Mouse (Mus musculus) olfactory bulb, adult 2 months (tissue): ENCODE data around the gene Ank3. TPM values are rescaled to one million over a fixed set of nuclear protein-coding genes. Genes with fewer than 3 reads are reported as not detected.

ENCODE experiments used
- H3K27ac ChIP-seq: fragments of 200-500 bp; 2 replicates; pipeline ENCODE4 v1.5.1; 2012; ENCODE audit warnings: low read depth, low read length; ENCODE audit not compliant: insufficient read depth
- H3K4me1 ChIP-seq: fragments of 200-500 bp; 2 replicates; pipeline ENCODE4 v1.6.1; 2012; ENCODE audit warnings: low read length; ENCODE audit not compliant: control insufficient read depth, insufficient read depth
- H3K4me3 ChIP-seq: fragments of 200-500 bp; 2 replicates; pipeline ENCODE4 v1.5.1; 2012; ENCODE audit warnings: mild to moderate bottlenecking, low read depth, low read length, moderate library complexity; ENCODE audit not compliant: insufficient read depth
- CTCF ChIP-seq: fragments of 200-500 bp; IDR thresholded peaks from 2 replicates; pipeline ENCODE4 v1.5.1; 2012; ENCODE audit warnings: low read depth, mild to moderate bottlenecking, low read length, moderate library complexity; ENCODE audit not compliant: insufficient read depth
- POLR2A ChIP-seq: fragments of 200-500 bp; IDR thresholded peaks from 2 replicates; pipeline ENCODE4 v1.6.1; 2012; ENCODE audit warnings: mild to moderate bottlenecking, low read depth, low read length, moderate library complexity; ENCODE audit not compliant: insufficient read depth
- WGBS: fragments of 180-500 bp; shearing (Covaris S2); methylation state at CpG from one replicate; pipeline ENCODE4 v1.1.7; 2018; 5-methylcytosine and 5-hydroxymethylcytosine counted together
- polyA plus RNA-seq: library from polyadenylated mRNA; stranded (reverse); fragments of >200 nt; gene quantifications from 2 replicates; pipeline ENCODE4 v1.2.4, GENCODE M21; 2012; ENCODE audit warnings: low replicate concordance; ENCODE audit not compliant: missing spikeins, insufficient read depth, insufficient read length

The Ank3 gene
- polyA plus RNA-seq, 1 experiment = 212 TPM

DNA sequence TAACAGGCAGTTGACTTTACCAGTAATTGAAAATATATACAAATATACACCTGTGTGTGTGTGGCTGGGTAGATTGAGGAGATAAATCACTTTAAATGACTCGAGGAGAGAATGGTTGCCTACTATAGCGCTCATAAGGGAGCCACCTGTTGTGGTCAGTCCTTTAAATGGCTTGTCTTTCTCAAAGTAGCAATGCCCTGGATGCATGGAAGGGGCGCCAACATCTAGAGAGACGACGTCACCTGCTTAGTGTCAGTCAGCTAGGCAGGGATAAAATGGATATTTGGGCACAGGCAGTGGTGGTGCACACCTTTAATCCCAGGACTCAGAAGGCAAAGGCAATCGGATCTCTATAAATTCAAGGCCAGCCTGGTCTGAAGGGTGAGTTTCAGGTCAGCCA lies 29.3 kb upstream of the Ank3 start:
- 87% methylated on average over 6 of the region's 6 CpGs for WGBS
- Histone ChIP-seq H3K4me1 (peaks cover 18% of the 10 kb centered on the region), H3K27ac (no peak overlapping the region), H3K4me3 (no peak overlapping the region)
- TF ChIP-seq POLR2A (no peak), CTCF (no peak)

DNA sequence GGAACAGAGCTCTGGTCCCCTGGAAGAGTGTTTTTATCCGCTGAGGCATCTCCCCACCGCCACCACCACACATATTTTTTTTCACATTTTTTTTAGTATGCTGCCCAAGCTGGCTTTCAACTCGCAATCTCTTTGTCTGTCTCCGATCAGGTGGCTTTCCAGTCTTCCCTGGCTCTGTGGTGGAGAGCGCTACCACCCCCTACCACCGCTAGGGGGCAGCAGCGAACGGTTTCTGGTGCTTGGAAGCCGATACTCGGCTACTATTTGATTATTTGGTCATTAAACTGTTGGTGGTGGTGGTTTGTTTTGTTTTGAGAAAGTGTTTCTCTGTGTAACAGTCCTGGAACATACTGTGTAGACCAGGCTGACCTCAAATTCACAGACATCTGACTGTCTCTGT lies 27.1 kb upstream of the Ank3 start:
- TF ChIP-seq CTCF = peak; percentile 54; the same call in 1 of the 2 replicates
- TF ChIP-seq POLR2A = no peak
- Histone ChIP-seq H3K27ac (no peak overlapping the region), H3K4me1 (peaks cover 17% of the 10 kb centered on the region), H3K4me3 (no peak overlapping the region)
- 17% methylated on average over 10 of the region's 10 CpGs for WGBS

DNA sequence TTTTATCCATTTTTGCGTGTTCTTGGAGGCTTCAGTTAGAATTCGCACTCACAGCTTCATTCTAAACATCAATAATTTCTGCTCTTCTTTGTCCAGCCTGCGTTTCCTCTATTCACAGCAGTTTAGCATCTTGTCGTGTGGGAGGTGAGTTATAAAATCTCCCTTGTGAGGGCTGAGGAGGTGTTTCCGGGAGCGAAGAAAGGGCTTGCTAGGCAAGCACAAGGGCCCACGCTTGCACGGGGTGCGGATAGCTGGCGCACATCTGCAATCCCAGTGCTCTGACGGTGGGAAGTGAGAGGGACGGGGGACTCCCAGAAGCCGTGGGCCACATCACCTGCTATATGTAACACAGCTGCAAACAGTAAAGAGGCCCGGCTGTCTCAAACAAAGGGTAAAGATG lies 26.5 kb upstream of the Ank3 start:
- Histone ChIP-seq H3K4me1 (peaks cover 16% of the 10 kb centered on the region), H3K4me3 (no peak overlapping the region), H3K27ac (no peak overlapping the region)
- 65% methylated on average over 14 of the region's 14 CpGs for WGBS
- TF ChIP-seq CTCF = no peak
- TF ChIP-seq POLR2A = no peak

DNA sequence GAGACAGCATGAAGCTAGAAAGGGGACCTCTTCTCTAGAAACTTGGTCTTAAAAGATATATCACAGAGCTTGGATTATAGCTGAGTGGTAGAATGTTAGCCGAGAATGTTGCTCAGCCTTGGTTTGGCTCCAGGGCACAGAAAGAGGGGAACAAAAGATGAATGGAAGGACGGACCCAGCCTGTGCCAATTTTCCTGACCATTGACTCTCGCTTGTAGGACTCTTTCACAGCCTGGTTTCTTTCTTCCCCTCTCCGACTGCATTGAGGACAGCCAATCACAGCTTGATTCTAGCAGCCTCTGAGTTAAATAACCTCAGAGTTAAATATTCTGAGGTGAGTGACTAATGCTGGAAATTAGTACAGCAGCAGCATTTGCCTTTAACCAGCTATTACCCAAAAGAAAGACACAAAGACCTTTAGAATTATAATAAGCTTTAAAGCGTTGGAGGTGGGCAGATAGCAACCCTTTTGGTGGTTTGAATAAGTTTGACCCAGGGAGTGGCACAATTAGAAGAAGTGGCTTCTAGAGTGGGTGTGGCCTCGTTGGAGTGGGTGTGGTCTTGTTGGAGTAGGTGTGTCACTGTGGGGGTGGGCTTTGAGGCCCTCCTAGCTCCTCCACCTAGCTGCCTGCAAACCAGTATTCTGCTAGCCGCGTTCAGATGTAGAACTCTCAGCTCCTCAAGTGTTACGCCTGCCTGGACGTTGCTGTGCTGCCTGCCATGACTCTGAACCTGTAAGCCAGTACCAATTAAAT lies 24.6 kb upstream of the Ank3 start:
- WGBS = 39% methylated on average over 10 of the region's 10 CpGs

DNA sequence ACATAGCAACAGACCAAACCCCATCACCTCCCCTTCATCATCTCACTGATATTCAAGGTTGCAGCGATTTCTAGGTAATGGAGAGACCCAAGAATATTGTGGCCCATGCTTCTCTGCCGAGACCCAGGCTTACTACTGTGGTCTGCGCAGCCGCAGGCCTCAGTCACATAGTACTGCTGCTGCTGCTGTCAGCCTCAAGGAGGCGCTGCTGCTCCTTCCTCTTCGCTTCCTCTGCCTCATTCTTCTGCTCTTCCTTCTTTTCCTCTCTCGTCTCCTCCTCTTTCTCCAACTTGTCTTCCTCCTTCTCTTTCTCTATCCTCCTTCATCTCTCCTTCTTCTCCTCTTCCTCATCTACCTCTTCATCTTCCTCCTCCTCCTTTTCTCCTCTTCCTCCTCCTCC lies 23.4 kb upstream of the Ank3 start:
- Histone ChIP-seq H3K4me1 (peaks cover 16% of the 10 kb centered on the region), H3K4me3 (no peak overlapping the region), H3K27ac (no peak overlapping the region)
- no peak for TF ChIP-seq CTCF
- TF ChIP-seq POLR2A = no peak
- 66% methylated on average over 7 of the region's 7 CpGs for WGBS

More for the DNA sequence above, 24.6 kb upstream of the Ank3 start:
- H3K27ac ChIP-seq = 0 out of 2 replicates have a peak overlapping the region, but pooled peaks have one; percentile 16
- no peak overlapping the region for H3K4me3 ChIP-seq
- TF ChIP-seq POLR2A = no peak
- no peak for TF ChIP-seq CTCF
- H3K4me1 ChIP-seq = peaks cover 16% of the 10 kb centered on the region

DNA sequence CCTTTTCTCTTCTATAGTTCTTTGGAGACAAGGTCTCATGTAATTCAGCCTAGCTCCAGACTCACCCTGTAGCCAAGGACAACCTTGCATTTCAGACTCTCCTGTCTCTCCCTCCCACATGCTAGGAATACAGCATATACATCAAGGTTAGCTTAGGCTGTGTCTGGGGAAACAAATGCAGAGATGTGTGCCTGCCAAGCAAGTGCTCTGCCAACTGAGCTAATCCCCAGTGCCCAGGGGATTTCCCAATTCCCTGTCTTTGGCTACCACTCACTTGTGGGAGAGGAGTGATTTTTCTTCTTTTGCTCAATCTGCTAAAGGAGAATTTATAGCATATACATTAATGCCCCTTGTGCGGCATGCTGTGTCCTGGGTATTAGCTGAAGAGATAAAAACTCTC lies 15.4 kb upstream of the Ank3 start:
- Histone ChIP-seq H3K27ac (no peak overlapping the region), H3K4me1 (no peaks in the 10 kb centered on the region), H3K4me3 (no peak overlapping the region)
- 97% methylated on average over 1 of the region's 1 CpGs for WGBS
- TF ChIP-seq POLR2A = no peak
- TF ChIP-seq CTCF = no peak

DNA sequence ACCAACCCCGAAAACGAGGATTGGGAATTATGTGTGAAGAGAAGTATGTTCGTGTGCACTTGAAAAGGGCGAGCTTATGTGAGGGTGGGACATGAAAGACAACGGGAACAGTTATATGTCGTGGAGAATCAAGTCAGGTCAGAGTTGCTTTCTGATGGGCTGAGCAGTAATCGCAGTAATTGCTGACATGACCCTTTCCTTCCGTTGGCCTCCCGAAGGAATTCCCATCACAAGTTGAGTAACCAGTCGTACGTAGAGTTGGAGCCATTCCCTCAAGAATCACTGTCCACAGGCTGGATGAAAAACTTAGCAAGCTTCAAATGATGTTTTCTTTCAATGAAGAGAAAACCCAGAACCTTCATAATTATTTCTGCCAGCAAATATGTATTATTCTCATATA lies 13.9 kb upstream of the Ank3 start:
- WGBS = 90% methylated on average over 11 of the region's 11 CpGs
- no peaks in the 10 kb centered on the region for H3K4me1 ChIP-seq
- no peak overlapping the region for H3K27ac ChIP-seq
- no peak for TF ChIP-seq POLR2A
- no peak for TF ChIP-seq CTCF
- no peak overlapping the region for H3K4me3 ChIP-seq

DNA sequence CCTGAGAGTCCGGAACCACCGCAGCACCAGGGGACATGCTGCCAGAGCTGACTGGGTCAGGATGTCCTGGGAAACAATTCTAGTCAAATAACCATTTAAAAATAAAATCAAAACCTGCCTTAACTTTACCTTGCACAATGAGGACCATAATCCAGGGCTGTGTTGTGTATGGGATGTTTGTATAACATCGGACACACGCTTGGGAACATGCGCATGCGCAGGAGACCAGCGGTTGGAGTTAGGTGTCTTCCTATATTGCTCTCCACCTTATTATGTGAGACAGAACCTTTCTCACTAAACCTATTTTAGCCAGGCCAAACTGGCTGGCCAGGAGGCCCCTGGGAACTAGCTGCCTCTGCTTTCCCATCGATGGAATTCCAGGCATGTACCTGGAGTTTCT lies 13.4 kb upstream of the Ank3 start:
- no peak for TF ChIP-seq POLR2A
- no peak for TF ChIP-seq CTCF
- Histone ChIP-seq H3K4me1 (no peaks in the 10 kb centered on the region), H3K27ac (no peak overlapping the region), H3K4me3 (no peak overlapping the region)
- 93% methylated on average over 8 of the region's 8 CpGs for WGBS

DNA sequence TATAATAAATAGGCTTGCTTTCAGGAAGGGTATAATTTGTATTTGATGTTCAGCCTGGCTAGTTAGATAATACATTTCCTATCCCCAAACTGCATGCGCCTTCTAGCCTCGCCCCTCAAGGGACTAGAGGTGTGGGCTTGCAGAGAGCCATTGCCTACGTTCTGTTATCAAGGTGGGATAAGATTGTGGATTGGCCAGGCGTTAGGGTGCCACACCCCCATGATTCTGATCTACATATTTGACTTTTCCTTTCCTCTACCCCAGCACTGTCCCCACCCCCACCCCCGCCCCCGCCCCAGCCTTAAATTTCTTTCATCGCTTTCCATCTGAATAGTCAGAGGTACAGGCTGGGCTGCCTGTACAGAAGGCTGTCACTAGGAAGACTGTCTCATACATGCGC lies 11.8 kb upstream of the Ank3 start:
- TF ChIP-seq CTCF = no peak
- no peak for TF ChIP-seq POLR2A
- 85% methylated on average over 8 of the region's 8 CpGs for WGBS
- H3K27ac ChIP-seq = no peak overlapping the region
- no peak overlapping the region for H3K4me3 ChIP-seq
- H3K4me1 ChIP-seq = no peaks in the 10 kb centered on the region
